Mouse (Mus musculus): ENCODE measurements around the gene Cfap221.

DNA sequence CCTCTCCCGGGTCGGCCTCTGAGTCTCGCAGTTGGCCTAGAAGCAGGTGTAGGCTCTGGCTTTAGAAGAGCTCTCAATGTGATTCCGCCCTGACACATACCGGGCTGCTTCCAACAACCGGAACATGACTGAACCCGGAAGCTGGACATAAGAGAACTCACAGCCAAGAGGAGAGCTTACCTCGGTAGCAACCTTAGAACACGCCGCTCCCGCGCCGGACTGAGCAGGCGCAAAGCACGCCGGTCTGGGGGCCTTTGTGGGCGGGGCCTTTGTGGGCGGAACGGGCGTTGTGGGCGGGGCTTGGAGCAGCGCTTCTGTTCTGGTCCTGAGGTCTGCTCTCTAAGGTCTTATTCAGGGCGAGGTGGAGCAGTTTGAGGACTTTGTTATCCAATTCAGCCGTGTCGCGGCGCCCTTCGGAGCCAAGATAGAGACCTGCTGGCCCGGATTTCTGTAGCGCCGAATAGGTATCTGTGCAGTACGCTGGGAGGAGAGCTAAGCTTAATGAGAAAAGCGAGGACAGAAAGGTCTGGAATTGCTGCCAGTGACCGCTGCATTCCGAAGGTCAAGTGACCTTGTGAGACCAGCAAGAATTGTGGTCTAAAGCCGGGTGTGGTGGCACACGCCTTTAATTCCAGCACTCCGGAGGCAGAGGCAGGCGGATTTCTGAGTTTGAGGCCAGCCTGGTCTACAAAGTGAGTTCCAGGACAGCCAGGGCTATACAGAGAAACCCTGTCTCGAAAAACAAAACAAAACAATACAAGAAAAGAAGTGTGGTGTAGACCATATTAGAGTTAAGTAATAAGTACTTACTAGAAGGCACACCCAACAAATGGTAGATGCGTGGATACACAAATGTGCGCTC, 83.8 kb downstream of the Cfap221 start, which contains the start of gene Tmem177:
- TF ChIP-seq CTCF (IDR thresholded peaks at IDR 0.05; ENCODE audit: control insufficient read depth, insufficient read depth, low read length), result no peak
- peak; percentile 74; the same call in 1 of the 2 replicates for TF ChIP-seq POLR2A (IDR thresholded peaks at IDR 0.05; ENCODE audit: borderline replicate concordance, control insufficient read depth, low read depth, low read length)

Measured in bone marrow, adult 2 months (tissue).